Mouse (Mus musculus): Measurements from ENCODE around the gene Bgn. TPM values are rescaled to one million over a fixed set of nuclear protein-coding genes. Genes with fewer than 3 reads are reported as not detected.

The Bgn gene
- total and polyA plus RNA-seq, 3 experiments = not detected

GRCm38 (mm10) chrX:73441428-73441827 is 42.0 kb upstream of the Bgn start:
- Histone ChIP-seq H3K4me1 (ENCODE audit: control insufficient read depth in 1 of 2, insufficient read depth in 2 of 2) (no peaks in the 10 kb centered on the region), H3K4me2 (ENCODE audit: insufficient read depth, low read depth, poor library complexity, severe bottlenecking) (no peak overlapping the region), H3K9me3 (replicated peaks; ENCODE audit: low read length) (no peaks in the 10 kb centered on the region), H3K9ac (ENCODE audit: insufficient read depth, low read depth) (no peak overlapping the region), H3K79me2 (replicated peaks; ENCODE audit: control insufficient read depth, extremely low read depth, insufficient read depth, poor library complexity, severe bottlenecking) (no peaks in the 10 kb centered on the region), H3K27me3 (replicated peaks) (no peaks in the 10 kb centered on the region), H3K4me3 (replicated peaks in 1 of 3; ENCODE audit: low read depth in 2 of 3, low read length in 2 of 3, poor library complexity in 1 of 3) (no peak overlapping the region), H3K27ac (ENCODE audit: insufficient read depth, low read depth) (no peak overlapping the region), H3K36me3 (replicated peaks in 1 of 2; ENCODE audit: control insufficient read depth in 1 of 2, insufficient read depth in 1 of 2, low read length in 1 of 2) (peaks cover 6 to 40% of the 10 kb centered on the region in 2 experiments)
- TF ChIP-seq MAZ (IDR thresholded peaks at IDR 0.05; ENCODE audit: low read depth, low read length) (no peak), MEF2A (IDR thresholded peaks at IDR 0.05; ENCODE audit: borderline replicate concordance, low read depth, low read length) (no peak)
- in situ Hi-C loops (cut with MboI; ENCODE audit: low pct_ligation_motif_present, low pct_unique_long_range_greater_than_20kb, low sequenced_read_pairs) (loop anchor here (25.0 kb wide), 1 partner anchor 429 kb away; no protein-coding TSS in a partner anchor), dilution Hi-C loops (cut with MboI; ENCODE audit: extremely low pct_ligation_motif_present, extremely low pct_unique_long_range_greater_than_20kb, low sequenced_read_pairs) (no loop called here)
- no peak for DNase-seq (ENCODE audit: extremely low read depth)

- no peaks in the 10 kb centered on the region for H3K4me1 ChIP-seq (ENCODE audit: control insufficient read depth in 1 of 2, insufficient read depth in 2 of 2)
- H3K9ac ChIP-seq (ENCODE audit: insufficient read depth, low read depth) = no peak overlapping the region
- no peak overlapping the region for H3K4me3 ChIP-seq (replicated peaks in 1 of 3; ENCODE audit: low read depth in 2 of 3, low read length in 2 of 3, poor library complexity in 1 of 3)
- no peak overlapping the region for H3K27ac ChIP-seq (ENCODE audit: insufficient read depth, low read depth)
- dilution Hi-C loops (cut with MboI; ENCODE audit: extremely low pct_ligation_motif_present, extremely low pct_unique_long_range_greater_than_20kb, low sequenced_read_pairs) = no loop called here
- H3K4me2 ChIP-seq (ENCODE audit: insufficient read depth, low read depth, poor library complexity, severe bottlenecking) = no peak overlapping the region
- in situ Hi-C loops (cut with MboI; ENCODE audit: low pct_ligation_motif_present, low pct_unique_long_range_greater_than_20kb, low sequenced_read_pairs) = no loop called here
- peak; percentile 38 for DNase-seq (ENCODE audit: extremely low read depth)
- H3K79me2 ChIP-seq (replicated peaks; ENCODE audit: control insufficient read depth, extremely low read depth, insufficient read depth, poor library complexity, severe bottlenecking) = no peaks in the 10 kb centered on the region
- peaks cover 7 to 43% of the 10 kb centered on the region in 2 experiments for H3K36me3 ChIP-seq (replicated peaks in 1 of 2; ENCODE audit: control insufficient read depth in 1 of 2, insufficient read depth in 1 of 2, low read length in 1 of 2)
- H3K27me3 ChIP-seq (replicated peaks) = no peaks in the 10 kb centered on the region
- peak; percentile 15 for TF ChIP-seq RAD21 (IDR thresholded peaks at IDR 0.05; ENCODE audit: low read depth, low read length)
- TF ChIP-seq GABPA (IDR thresholded peaks at IDR 0.05; ENCODE audit: insufficient replicate concordance, low read depth, low read length) = no peak
- peak; percentile 66 for TF ChIP-seq SMC3 (IDR thresholded peaks at IDR 0.05; ENCODE audit: low read depth, low read length)
- TF ChIP-seq CTCF (conservative IDR thresholded peaks at IDR 0.05 in 1 of 2, IDR thresholded peaks at IDR 0.05 in 1 of 2; ENCODE audit: low read depth in 2 of 2, low read length in 2 of 2) = peak; percentile 25 to 65; a peak in 3 of 4 replicates
- no peaks in the 10 kb centered on the region for H3K9me3 ChIP-seq (replicated peaks; ENCODE audit: low read length)
Observed at GRCm38 (mm10) chrX:73451949-73452348, 31.5 kb upstream of the Bgn start.

- TF ChIP-seq NRF1 (IDR thresholded peaks at IDR 0.05; ENCODE audit: low read depth, low read length) (peak; percentile 69), MAZ (IDR thresholded peaks at IDR 0.05; ENCODE audit: low read depth, low read length) (no peak), SMC3 (IDR thresholded peaks at IDR 0.05; ENCODE audit: low read depth, low read length) (peak; percentile 76), IRF4 (IDR thresholded peaks at IDR 0.05; ENCODE audit: low read depth, low read length) (no peak), MYC (IDR thresholded peaks at IDR 0.05; ENCODE audit: low read depth, low read length) (no peak), GABPA (IDR thresholded peaks at IDR 0.05; ENCODE audit: insufficient replicate concordance, low read depth, low read length) (no peak), ELF1 (IDR thresholded peaks at IDR 0.05; ENCODE audit: low read depth, low read length) (0 out of 2 replicates have a peak, but pooled peaks have one; percentile 12), TBP (conservative IDR thresholded peaks at IDR 0.05; ENCODE audit: low read depth, low read length) (no peak), CHD1 (IDR thresholded peaks at IDR 0.05; ENCODE audit: low read depth, low read length) (no peak), RAD21 (IDR thresholded peaks at IDR 0.05; ENCODE audit: low read depth, low read length) (peak; percentile 65), ZNF384 (IDR thresholded peaks at IDR 0.05; ENCODE audit: low read depth, low read length) (no peak), USF1 (IDR thresholded peaks at IDR 0.05; ENCODE audit: low read depth, low read length) (no peak), E2F4 (IDR thresholded peaks at IDR 0.05; ENCODE audit: insufficient replicate concordance, low read depth, low read length) (no peak), CTCF (conservative IDR thresholded peaks at IDR 0.05 in 1 of 2, IDR thresholded peaks at IDR 0.05 in 1 of 2; ENCODE audit: low read depth in 2 of 2, low read length in 2 of 2) (peak in 1 of 2 experiments; percentile 73; a peak in 3 of 4 replicates), MAX (IDR thresholded peaks at IDR 0.05; ENCODE audit: low read length) (no peak), MXI1 (IDR thresholded peaks at IDR 0.05; ENCODE audit: low read depth, low read length) (peak; percentile 38; the same call in 1 of the 2 replicates), SIN3A (IDR thresholded peaks at IDR 0.05; ENCODE audit: low read length) (peak; percentile 58; the same call in 1 of the 2 replicates), POLR2A (IDR thresholded peaks at IDR 0.05; ENCODE audit: low read depth, low read length) (peak; percentile 57; the same call in 1 of the 2 replicates), NELFE (IDR thresholded peaks at IDR 0.05; ENCODE audit: low read depth, low read length) (peak; percentile 50), CHD2 (IDR thresholded peaks at IDR 0.05; ENCODE audit: low read length) (peak; percentile 57)
- Histone ChIP-seq H3K27me3 (replicated peaks) (no peaks in the 10 kb centered on the region), H3K4me1 (ENCODE audit: control insufficient read depth in 1 of 2, insufficient read depth in 2 of 2) (peaks cover 0 to 7% of the 10 kb centered on the region in 2 experiments; a peak in 2 of 4 replicates), H3K36me3 (replicated peaks in 1 of 2; ENCODE audit: control insufficient read depth in 1 of 2, insufficient read depth in 1 of 2, low read length in 1 of 2) (peaks cover 0 to 4% of the 10 kb centered on the region in 2 experiments), H3K4me3 (replicated peaks in 1 of 3; ENCODE audit: low read depth in 2 of 3, low read length in 2 of 3, poor library complexity in 1 of 3) (peak within 1 kb of the TSS; percentile 60 to 82 (median 65)), H3K9ac (ENCODE audit: insufficient read depth, low read depth) (peak within 1 kb of the TSS; percentile 65), H3K79me2 (replicated peaks; ENCODE audit: control insufficient read depth, extremely low read depth, insufficient read depth, poor library complexity, severe bottlenecking) (no peaks in the 10 kb centered on the region), H3K9me3 (replicated peaks; ENCODE audit: low read length) (no peaks in the 10 kb centered on the region), H3K4me2 (ENCODE audit: insufficient read depth, low read depth, poor library complexity, severe bottlenecking) (peak within 1 kb of the TSS; percentile 93), H3K27ac (ENCODE audit: insufficient read depth, low read depth) (no peak within 1 kb of the TSS)
- in situ Hi-C loops (cut with MboI; ENCODE audit: low pct_ligation_motif_present, low pct_unique_long_range_greater_than_20kb, low sequenced_read_pairs) (no loop called here), dilution Hi-C loops (cut with MboI; ENCODE audit: extremely low pct_ligation_motif_present, extremely low pct_unique_long_range_greater_than_20kb, low sequenced_read_pairs) (no loop called here)
- DNase-seq (ENCODE audit: extremely low read depth) = peak; percentile 92
Observed at GRCm38 (mm10) chrX:73458877-73459392, 24.5 kb upstream of the Bgn start, which contains the start of gene Haus7. Gene Haus7 (minus strand): TSS chrX:73459044.
